Mouse (Mus musculus) NIH3T3 (cell line): ENCODE measurements at regions not wholly inside any gene's neighbourhood (a gene's known extent, or its start where the extent isn't known, plus 50 kb on each side); places are given as distances from the start of the nearest gene placed in this dataset.
"Not testable (repeated sequence)": the region's sequence is repeated elsewhere in the genome, so short reads cannot be mapped to it uniquely, and the experiment has no call there.

ENCODE experiments used
- DNase-seq: peaks from one replicate; pipeline ENCODE4 v3.0.0-alpha.2; 2012; ENCODE audit warnings: low read depth

GRCm38 (mm10) chr13:97486490-97486889 is 245.6 kb downstream of the Enc1 start:
- no peak for DNase-seq

GRCm38 (mm10) chr13:97485886-97486285 is 245.0 kb downstream of the Enc1 start:
- DNase-seq: peak; percentile 45

GRCm38 (mm10) chr13:97484808-97485545 is 244.1 kb downstream of the Enc1 start:
- DNase-seq: no peak

- DNase-seq: peak; percentile 77
Observed at GRCm38 (mm10) chr13:97483681-97484080, 242.8 kb downstream of the Enc1 start.

- no peak for DNase-seq
Observed at GRCm38 (mm10) chr13:97482439-97482946, 241.6 kb downstream of the Enc1 start.

GRCm38 (mm10) chr13:97481259-97481658 is 240.4 kb downstream of the Enc1 start:
- no peak for DNase-seq

GRCm38 (mm10) chr13:97479066-97479586 is 238.2 kb downstream of the Enc1 start:
- DNase-seq: peak; percentile 66

GRCm38 (mm10) chr13:97473971-97474365 is 233.1 kb downstream of the Enc1 start:
- DNase-seq: peak; percentile 28

- no peak for DNase-seq
Observed at GRCm38 (mm10) chr13:97473256-97473970, 232.5 kb downstream of the Enc1 start.

GRCm38 (mm10) chr13:97469999-97470398 is 229.1 kb downstream of the Enc1 start:
- peak; percentile 19 for DNase-seq

GRCm38 (mm10) chr13:97468874-97469593 is 228.1 kb downstream of the Enc1 start:
- DNase-seq: no peak

- not testable (repeated sequence) for DNase-seq
Observed at GRCm38 (mm10) chr13:97466585-97466984, 225.7 kb downstream of the Enc1 start.

GRCm38 (mm10) chr13:97463798-97464197 is 222.9 kb downstream of the Enc1 start:
- DNase-seq: no peak

- DNase-seq: no peak
Observed at GRCm38 (mm10) chr13:97462884-97463235, 222.0 kb downstream of the Enc1 start.

GRCm38 (mm10) chr13:97462110-97462883 is 221.4 kb downstream of the Enc1 start:
- DNase-seq: no peak

- no peak for DNase-seq
Observed at GRCm38 (mm10) chr13:97461207-97461606, 220.3 kb downstream of the Enc1 start.

GRCm38 (mm10) chr13:97459106-97459505 is 218.2 kb downstream of the Enc1 start:
- DNase-seq: no peak

GRCm38 (mm10) chr13:97455961-97456360 is 215.1 kb downstream of the Enc1 start:
- no peak for DNase-seq

- no peak for DNase-seq
Observed at GRCm38 (mm10) chr13:97454715-97455114, 213.8 kb downstream of the Enc1 start.

- no peak for DNase-seq
Observed at GRCm38 (mm10) chr13:97453469-97453868, 212.6 kb downstream of the Enc1 start.

GRCm38 (mm10) chr13:97453090-97453430 is 212.2 kb downstream of the Enc1 start:
- no peak for DNase-seq
